ENCODE assay signal across 8 mouse cellular contexts in genomic region chr2:152829367-152829881, GRCm38 (mm10). TPM values are rescaled to one million over a fixed set of nuclear protein-coding genes. Genes with fewer than 3 reads are reported as not detected.
DNase-seq lines count a peak whose midpoint lies in the region; ATAC-seq and TF ChIP-seq lines count a peak whose summit lies in the region.

No protein-coding gene starts in this region.

- intact Hi-C loops in gastrocnemius, postnatal 14 days (cut with DNase I; ENCODE audit: low total_unique reads), result loop anchor here (5.0 kb wide), 1 partner anchor 42 kb away; no protein-coding TSS in a partner anchor

- H3K36me3 ChIP-seq in ES-E14 (ENCODE audit: control insufficient read depth, insufficient read depth, low read length, poor library complexity, severe bottlenecking), result no peaks in the 10 kb centered on the region
- H3K36me3 ChIP-seq in forebrain, embryonic 13.5 days (ENCODE audit: poor library complexity, severe bottlenecking), result peaks cover 15% of the 10 kb centered on the region; the same call in 1 of the 2 replicates
- H3K36me3 ChIP-seq in intestine, postnatal 0 days (ENCODE audit: control insufficient read depth, insufficient read depth), result 0 out of 2 replicates have a peak, but pooled peaks cover 2% of the 10 kb centered on the region
- H3K36me3 ChIP-seq in liver, embryonic 14.5 days (replicated peaks; ENCODE audit: control insufficient read depth, insufficient read depth, low read depth), result peaks cover 38% of the 10 kb centered on the region
- no peaks in the 10 kb centered on the region for H3K36me3 ChIP-seq in stomach, postnatal 0 days (ENCODE audit: control insufficient read depth, insufficient read depth, low read length)

- in situ Hi-C loops in ES-E14 (cut with MboI; ENCODE audit: low sequenced_read_pairs in 2 of 2, unreplicated experiment in 2 of 2), result no loop called here

- peak; percentile 20 for DNase-seq in gastrocnemius, postnatal 10 days
- DNase-seq in gastrocnemius, adult 18-20 months (ENCODE audit: low spot score), result no peak
- DNase-seq in ES-E14 (ENCODE audit: low read depth, low spot score), result no peak
- no peak for DNase-seq in liver, embryonic 14.5 days (ENCODE audit: low read depth in 3 of 3, low spot score in 3 of 3)
- no peak for DNase-seq in stomach, postnatal 0 days (ENCODE audit: low spot score)
- DNase-seq in gastrocnemius, postnatal 14 days, result no peak

- no peaks in the 10 kb centered on the region for H3K27me3 ChIP-seq in forebrain, embryonic 13.5 days
- H3K27me3 ChIP-seq in intestine, postnatal 0 days (replicated peaks; ENCODE audit: control insufficient read depth, insufficient read depth, low read length), result no peaks in the 10 kb centered on the region
- no peaks in the 10 kb centered on the region for H3K27me3 ChIP-seq in liver, embryonic 14.5 days (ENCODE audit: control insufficient read depth, insufficient read depth, low read length)
- no peaks in the 10 kb centered on the region for H3K27me3 ChIP-seq in stomach, postnatal 0 days (ENCODE audit: control insufficient read depth, insufficient read depth, low read length)

- no peak for TF ChIP-seq CTCF in intestine, postnatal 0 days (IDR thresholded peaks at IDR 0.05; ENCODE audit: low read depth)
- TF ChIP-seq CTCF in liver, embryonic 14.5 days (IDR thresholded peaks at IDR 0.05; ENCODE audit: low read depth), result no peak
- TF ChIP-seq CTCF in stomach, postnatal 0 days (IDR thresholded peaks at IDR 0.05; ENCODE audit: low read depth), result no peak

- WGBS in forebrain, embryonic 13.5 days, result 77% methylated on average over 23 of the region's 23 CpGs
- WGBS in intestine, postnatal 0 days, result 42% methylated on average over 23 of the region's 23 CpGs
- WGBS in liver, embryonic 14.5 days (ENCODE audit: insufficient replicate concordance), result 64% methylated on average over 23 of the region's 23 CpGs
- WGBS in stomach, postnatal 0 days, result 57% methylated on average over 23 of the region's 23 CpGs

- H3K4me3 ChIP-seq in ES-E14 (ENCODE audit: insufficient read depth in 1 of 2, low read depth in 1 of 2, low read length in 2 of 2, poor library complexity in 1 of 2, severe bottlenecking in 1 of 2), result peak overlapping the region; percentile 78 to 88
- peak overlapping the region; percentile 76 for H3K4me3 ChIP-seq in forebrain, embryonic 13.5 days
- peak overlapping the region; percentile 80 for H3K4me3 ChIP-seq in intestine, postnatal 0 days (ENCODE audit: low read depth, low read length)
- peak overlapping the region; percentile 89 to 95 for H3K4me3 ChIP-seq in liver, embryonic 14.5 days (ENCODE audit: insufficient read depth in 1 of 2, low read depth in 2 of 2, low read length in 2 of 2)
- peak overlapping the region; percentile 79 for H3K4me3 ChIP-seq in stomach, postnatal 0 days (ENCODE audit: low read depth, low read length)

- TF ChIP-seq EP300 in liver, embryonic 14.5 days (IDR thresholded peaks at IDR 0.05; ENCODE audit: low read depth), result no peak
- no peak for TF ChIP-seq EP300 in stomach, postnatal 0 days (optimal IDR thresholded peaks at IDR 0.05)

- peak overlapping the region; percentile 87 for H3K9ac ChIP-seq in ES-E14 (ENCODE audit: insufficient read depth, low read depth, low read length, poor library complexity, severe bottlenecking)
- H3K9ac ChIP-seq in forebrain, embryonic 13.5 days, result peak overlapping the region; percentile 95
- peak overlapping the region; percentile 88 for H3K9ac ChIP-seq in intestine, postnatal 0 days (ENCODE audit: low read depth, low read length)
- H3K9ac ChIP-seq in liver, embryonic 14.5 days (replicated peaks), result peak overlapping the region; percentile 98
- peak overlapping the region; percentile 93 for H3K9ac ChIP-seq in stomach, postnatal 0 days (ENCODE audit: low read length)

- H3K9me3 ChIP-seq in ES-E14 (ENCODE audit: control insufficient read depth, insufficient read depth, low read depth, low read length), result no peaks in the 10 kb centered on the region
- H3K9me3 ChIP-seq in forebrain, embryonic 13.5 days (replicated peaks), result no peaks in the 10 kb centered on the region
- no peaks in the 10 kb centered on the region for H3K9me3 ChIP-seq in intestine, postnatal 0 days (ENCODE audit: control insufficient read depth)
- no peaks in the 10 kb centered on the region for H3K9me3 ChIP-seq in liver, embryonic 14.5 days (ENCODE audit: control insufficient read depth, low read length)
- H3K9me3 ChIP-seq in stomach, postnatal 0 days (ENCODE audit: control insufficient read depth, low read length), result no peaks in the 10 kb centered on the region

- H3K4me2 ChIP-seq in forebrain, embryonic 13.5 days, result peak overlapping the region; percentile 74
- peak overlapping the region; percentile 80 for H3K4me2 ChIP-seq in intestine, postnatal 0 days (replicated peaks; ENCODE audit: low read depth)
- peak overlapping the region; percentile 84 for H3K4me2 ChIP-seq in liver, embryonic 14.5 days (ENCODE audit: low read depth)
- peak overlapping the region; percentile 72 for H3K4me2 ChIP-seq in stomach, postnatal 0 days (replicated peaks; ENCODE audit: low read depth)

- peaks cover 4 to 19% of the 10 kb centered on the region in 2 experiments for H3K4me1 ChIP-seq in ES-E14 (ENCODE audit: control insufficient read depth in 2 of 2, insufficient read depth in 2 of 2, low read length in 2 of 2, poor library complexity in 1 of 2)
- H3K4me1 ChIP-seq in forebrain, embryonic 13.5 days, result peaks cover 52% of the 10 kb centered on the region
- H3K4me1 ChIP-seq in intestine, postnatal 0 days (replicated peaks; ENCODE audit: control insufficient read depth, insufficient read depth, low read length), result peaks cover 12% of the 10 kb centered on the region
- peaks cover 51 to 52% of the 10 kb centered on the region in 2 experiments for H3K4me1 ChIP-seq in liver, embryonic 14.5 days (replicated peaks; ENCODE audit: control insufficient read depth in 2 of 2, insufficient read depth in 2 of 2, low read length in 1 of 2)
- H3K4me1 ChIP-seq in stomach, postnatal 0 days (replicated peaks; ENCODE audit: control insufficient read depth, insufficient read depth), result peaks cover 9% of the 10 kb centered on the region

- no peak overlapping the region for H3K27ac ChIP-seq in ES-E14 (ENCODE audit: insufficient read depth, low read depth, low read length, poor library complexity, severe bottlenecking)
- 0 out of 2 replicates have a peak overlapping the region, but pooled peaks have one; percentile 99 for H3K27ac ChIP-seq in forebrain, embryonic 13.5 days
- H3K27ac ChIP-seq in intestine, postnatal 0 days (ENCODE audit: low read depth, low read length), result peak overlapping the region; percentile 98
- H3K27ac ChIP-seq in liver, embryonic 14.5 days, result peak overlapping the region; percentile 93
- peak overlapping the region; percentile 99 for H3K27ac ChIP-seq in stomach, postnatal 0 days (replicated peaks)

- ATAC-seq in forebrain, embryonic 13.5 days, result no peak
- ATAC-seq in intestine, postnatal 0 days, result no peak
- ATAC-seq in liver, embryonic 14.5 days (ENCODE audit: insufficient read depth), result no peak
- ATAC-seq in stomach, postnatal 0 days (ENCODE audit: low FRiP score, low TSS enrichment), result no peak

TF ChIP-seq in ES-E14, 5 proteins besides CTCF, POLR2A, EP300 and RAD21:
- TF ChIP-seq CHD2 (IDR thresholded peaks at IDR 0.05; ENCODE audit: low read depth, low read length) (no peak), ZNF384 (IDR thresholded peaks at IDR 0.05; ENCODE audit: low read depth, low read length) (no peak), ZC3H11A (IDR thresholded peaks at IDR 0.05; ENCODE audit: borderline replicate concordance, low read depth, low read length) (no peak), HCFC1 (IDR thresholded peaks at IDR 0.05; ENCODE audit: borderline replicate concordance, insufficient read depth, low read length) (no peak), MAFK (IDR thresholded peaks at IDR 0.05; ENCODE audit: insufficient read depth, low read depth, low read length) (no peak)

RNA-seq across cellular contexts. Expression of gene Bcl2l1, which starts 2.1 kb away (rescaled TPM):
- 10 to 100 TPM; 19.6 to 21.4 TPM for total RNA-seq in gastrocnemius, postnatal 10 days (2021)
- total RNA-seq in gastrocnemius, adult 18-20 months (2021), result 10 to 100 TPM; 20.6 to 30.6 TPM
- total RNA-seq in ES-E14 (2012; rRNA removed), result 24.9 and 34.9 TPM in 2 replicates
- 155 and 164 TPM in 2 replicates for polyA plus RNA-seq in forebrain, embryonic 13.5 days (2015; fragmentation: Nextera tagmentation; extraction: Ambion mirVana)
- polyA plus RNA-seq in intestine, postnatal 0 days (2015; fragmentation: Nextera tagmentation; extraction: Ambion mirVana), result 58.5 and 62.5 TPM in 2 replicates
- 72.2 and 81.6 TPM in 2 replicates for polyA plus RNA-seq in liver, embryonic 14.5 days (2012; rRNA removed)
- polyA plus RNA-seq in liver, embryonic 14.5 days (2014; fragmentation: Nextera tagmentation; extraction: Ambion mirVana), result 172 and 186 TPM in 2 replicates
- polyA plus RNA-seq in stomach, postnatal 0 days (2015; fragmentation: Nextera tagmentation; extraction: Ambion mirVana), result 45.6 and 48.7 TPM in 2 replicates
- 10 to 100 TPM; 14.4 to 28.6 TPM for total RNA-seq in gastrocnemius, postnatal 14 days (2021)

RNA-seq across cellular contexts. Expression of gene Tpx2, which starts 18.3 kb away (rescaled TPM):
- total RNA-seq in gastrocnemius, postnatal 10 days (2021), result 10 to 100 TPM; 10.4 to 12.8 TPM
- total RNA-seq in gastrocnemius, adult 18-20 months (2021), result 1 to 10 TPM; 1.6 to 5.3 TPM
- 63.2 and 77.8 TPM in 2 replicates for total RNA-seq in ES-E14 (2012; rRNA removed)
- polyA plus RNA-seq in forebrain, embryonic 13.5 days (2015; fragmentation: Nextera tagmentation; extraction: Ambion mirVana), result 102 and 103 TPM in 2 replicates
- polyA plus RNA-seq in intestine, postnatal 0 days (2015; fragmentation: Nextera tagmentation; extraction: Ambion mirVana), result 15.3 and 16.1 TPM in 2 replicates
- polyA plus RNA-seq in liver, embryonic 14.5 days (2012; rRNA removed), result 25.1 and 47.1 TPM in 2 replicates
- polyA plus RNA-seq in liver, embryonic 14.5 days (2014; fragmentation: Nextera tagmentation; extraction: Ambion mirVana), result 80.9 and 82.6 TPM in 2 replicates
- polyA plus RNA-seq in stomach, postnatal 0 days (2015; fragmentation: Nextera tagmentation; extraction: Ambion mirVana), result 14.0 and 17.7 TPM in 2 replicates
- 1 to 10 TPM; 4.1 to 4.7 TPM for total RNA-seq in gastrocnemius, postnatal 14 days (2021)
